Mouse (Mus musculus) C2C12 (cell line): ENCODE measurements around the gene Usp33.

ENCODE experiments used
- CEBPB ChIP-seq: IDR thresholded peaks from one replicate; pipeline ENCODE4 v1.6.1; 2011; ENCODE audit warnings: low read depth, mild to moderate bottlenecking, control low read depth, moderate library complexity
- CTCF ChIP-seq: IDR thresholded peaks from one replicate; pipeline ENCODE4 v1.5.1; 2011; ENCODE audit not compliant: control insufficient read depth, insufficient read depth, insufficient read length
- FOSL1 ChIP-seq: IDR thresholded peaks from one replicate; pipeline ENCODE4 v1.8.0; 2011; ENCODE audit warnings: mild to moderate bottlenecking, low read length; ENCODE audit not compliant: poor library complexity, insufficient read depth, severe bottlenecking
- MAX ChIP-seq: IDR thresholded peaks from one replicate; pipeline ENCODE4 v1.6.1; 2011; ENCODE audit warnings: mild to moderate bottlenecking, control low read depth
- MYOD1 ChIP-seq: IDR thresholded peaks from one replicate; pipeline ENCODE4 v1.6.1; 2011; ENCODE audit warnings: low read depth; ENCODE audit not compliant: control insufficient read depth, insufficient read length
- USF1 ChIP-seq: IDR thresholded peaks from one replicate; pipeline ENCODE4 v1.6.1; 2011; ENCODE audit warnings: low read depth, mild to moderate bottlenecking, control low read depth, moderate library complexity

DNA sequence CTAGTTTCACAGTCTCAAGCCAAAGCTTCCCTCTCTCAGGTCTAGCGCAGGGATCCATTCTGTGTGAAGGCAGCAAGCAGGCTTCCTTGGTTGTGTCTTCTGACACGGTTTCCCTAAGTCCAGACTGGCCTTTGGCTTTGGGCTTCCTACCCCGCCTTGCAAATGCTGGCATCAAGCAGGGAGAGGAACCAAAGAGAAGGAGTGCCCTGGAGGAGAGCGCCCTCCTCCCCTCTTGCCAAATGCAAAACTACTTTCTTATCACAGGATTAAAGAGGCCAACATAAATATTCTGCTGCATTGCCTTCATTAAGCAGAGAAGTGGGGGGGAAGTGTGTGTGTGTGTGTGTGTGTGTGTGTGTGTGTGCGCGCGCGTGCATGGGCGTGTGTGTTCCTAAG lies 37.0 kb upstream of the Usp33 start:
- no peak for TF ChIP-seq CTCF
- TF ChIP-seq MAX = no peak
- TF ChIP-seq CEBPB = no peak
- TF ChIP-seq MYOD1 = no peak
- no peak for TF ChIP-seq FOSL1
- no peak for TF ChIP-seq USF1
